Mouse (Mus musculus) Patski (cell line): Measurements from ENCODE around the gene Dhcr7. TPM values are rescaled to one million over a fixed set of nuclear protein-coding genes. Genes with fewer than 3 reads are reported as not detected.

Source experiments
- ATAC-seq: fragments of 100-300 bp; one replicate; pipeline ENCODE4 v1.8.0; 2021
- CTCF ChIA-PET: fragments of 350-600 bp; sonication (Branson Sonifier 250); formaldehyde crosslinking; loops from one replicate; lab custom pipeline; 2022; ENCODE audit warnings: inconsistent platforms; lab: Charles Lee
- POLR2A ChIA-PET: fragments of 350-600 bp; sonication (Branson Sonifier 250); formaldehyde crosslinking; loops from one replicate; lab custom pipeline; 2022; ENCODE audit warnings: antibody characterized with exemption, inconsistent platforms; lab: Charles Lee
- DNase-seq: peaks from one replicate; pipeline ENCODE4 v3.0.0-alpha.2; 2011; ENCODE audit warnings: low read depth, low spot score
- H3K27me3 ChIP-seq: fragments of 371-371 bp; one replicate; pipeline ENCODE4 v1.5.1; 2021
- CTCF ChIP-seq: fragments of 100-300 bp; IDR thresholded peaks from one replicate; pipeline ENCODE4 v1.5.1; 2021
- in situ Hi-C: fragments of 300-500 bp; cut with MboI; formaldehyde crosslinking; loops from 3 replicates; pipeline ENCODE4 v1.11.1; 2018; ENCODE audit warnings: low pct_unique_long_range_greater_than_20kb, mixed read lengths
- polyA plus RNA-seq: library from polyadenylated mRNA; unstranded; gene quantifications from one replicate; pipeline ENCODE4 v1.2.3, GENCODE M21; 2021

Dhcr7 gene
- polyA plus RNA-seq, 1 experiment from 2014 or later, result 45.7 TPM

DNA sequence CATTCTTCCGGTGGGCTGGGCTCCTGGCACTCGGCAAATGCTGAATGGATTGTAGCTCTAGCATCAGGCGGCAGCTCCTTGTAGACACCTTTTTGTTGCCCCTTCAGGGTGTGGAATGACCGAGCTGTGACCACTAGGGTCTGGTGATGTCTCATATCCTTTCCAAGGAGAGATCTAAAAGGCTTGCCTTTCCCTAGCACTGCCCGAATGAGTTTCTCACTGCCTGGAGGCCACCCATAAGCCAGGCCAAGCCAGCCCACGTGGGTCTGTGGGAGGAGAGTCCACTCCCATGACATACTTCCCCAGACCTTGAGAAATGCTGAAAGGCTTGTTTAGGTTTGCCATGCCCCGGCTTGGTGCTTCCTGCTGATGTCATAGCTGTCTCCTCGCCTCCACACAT is 9.3 kb downstream of the Dhcr7 start:
- TF ChIP-seq CTCF, result no peak
- CTCF ChIA-PET, result interaction anchor here (0.9 kb wide), 1 partner anchor 11 kb away, joined by 4 read pairs; no protein-coding TSS in a partner anchor
- no peaks in the 10 kb centered on the region for H3K27me3 ChIP-seq
- no peak for ATAC-seq
- in situ Hi-C loops, result loop anchor here (10.0 kb wide), 3 partner anchors 143 to 583 kb away; no protein-coding TSS in a partner anchor
- no peak for DNase-seq
- POLR2A ChIA-PET, result no interaction called here

- no peak for ATAC-seq
- DNase-seq, result no peak
- in situ Hi-C loops, result loop anchor here (10.0 kb wide), 3 partner anchors 142 to 582 kb away; no protein-coding TSS in a partner anchor
- H3K27me3 ChIP-seq, result no peaks in the 10 kb centered on the region
- POLR2A ChIA-PET, result no interaction called here
- CTCF ChIA-PET, result interaction anchor here (0.9 kb wide), 1 partner anchor 12 kb away, joined by 4 read pairs; no protein-coding TSS in a partner anchor
- TF ChIP-seq CTCF, result no peak
These were observed 9.7 kb downstream of the Dhcr7 start for GRCm38 (mm10) chr7:143832611-143833010.

DNA sequence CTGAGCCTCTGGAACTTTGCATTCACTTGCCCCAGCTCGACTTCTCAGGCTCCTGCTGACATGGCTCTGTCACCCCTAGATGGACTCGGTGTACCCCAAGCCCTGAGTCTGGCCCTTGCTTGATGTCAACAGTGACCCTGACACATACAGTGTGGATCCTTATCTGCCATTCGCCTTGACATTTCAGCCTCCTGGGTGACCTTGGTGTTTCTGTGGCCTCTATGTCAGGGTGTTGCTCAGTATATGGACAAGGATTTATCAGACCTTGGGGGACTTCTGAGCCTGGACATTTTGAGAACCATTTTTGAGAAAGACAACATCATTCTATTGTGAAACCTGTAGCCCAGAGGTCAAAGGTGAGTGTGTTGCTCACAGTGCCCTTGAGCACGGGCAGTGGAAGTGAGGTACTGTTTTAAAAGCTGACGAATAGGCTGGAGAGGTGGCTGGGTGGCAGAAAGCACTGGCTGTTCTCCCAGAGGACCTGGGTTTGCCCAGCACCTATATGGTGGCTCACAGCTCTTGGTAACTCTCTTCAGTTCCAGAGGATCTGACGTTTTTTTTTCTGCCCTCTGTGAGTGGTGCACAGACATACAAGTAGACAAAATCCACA is 10.7 kb downstream of the Dhcr7 start:
- in situ Hi-C loops, result loop anchor here (10.0 kb wide), 3 partner anchors 141 to 581 kb away; no protein-coding TSS in a partner anchor
- ChIA-PET POLR2A (no interaction called here), CTCF (no interaction called here)
- TF ChIP-seq CTCF, result no peak
- H3K27me3 ChIP-seq, result no peaks in the 10 kb centered on the region
- ATAC-seq (no peak), DNase-seq (no peak)

- TF ChIP-seq CTCF, result no peak
- H3K27me3 ChIP-seq, result no peaks in the 10 kb centered on the region
- DNase-seq (no peak), ATAC-seq (no peak)
- CTCF ChIA-PET, result no interaction called here
- POLR2A ChIA-PET, result no interaction called here
- in situ Hi-C loops, result loop anchor here (10.0 kb wide), 3 partner anchors 140 to 580 kb away; no protein-coding TSS in a partner anchor
These were observed 11.4 kb downstream of the Dhcr7 start for GRCm38 (mm10) chr7:143834316-143834715.

DNA sequence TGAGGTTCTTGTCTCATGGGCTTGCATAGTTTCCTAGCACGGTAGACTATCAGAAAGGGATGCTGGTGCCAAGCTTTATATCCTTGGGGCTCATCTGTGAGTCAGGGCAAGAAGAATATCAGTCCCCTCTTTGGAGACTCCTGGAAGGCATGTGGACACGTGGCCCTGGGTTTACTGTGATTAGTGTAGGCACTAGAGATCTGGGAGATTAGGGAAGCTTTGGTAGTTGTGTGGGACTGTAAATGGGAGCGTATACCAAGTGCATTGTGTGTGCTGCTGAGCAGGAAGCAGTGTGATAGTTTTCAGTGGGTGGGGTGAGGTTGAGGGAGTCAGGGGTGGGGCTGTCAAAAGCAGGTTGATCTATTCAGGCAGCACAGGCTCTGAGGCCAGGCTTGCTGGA is 12.0 kb downstream of the Dhcr7 start:
- ChIA-PET CTCF (no interaction called here), POLR2A (no interaction called here)
- in situ Hi-C loops, result loop anchor here (10.0 kb wide), 3 partner anchors 140 to 580 kb away; no protein-coding TSS in a partner anchor
- ATAC-seq (no peak), DNase-seq (no peak)
- H3K27me3 ChIP-seq, result no peaks in the 10 kb centered on the region
- TF ChIP-seq CTCF, result no peak

- no peak for TF ChIP-seq CTCF
- ATAC-seq (no peak), DNase-seq (no peak)
- ChIA-PET POLR2A (interaction anchor here (0.7 kb wide), 1 partner anchor 89 kb away, joined by 3 read pairs; no protein-coding TSS in a partner anchor), CTCF (no interaction called here)
- in situ Hi-C loops, result loop anchor here (10.0 kb wide), 3 partner anchors 137 to 577 kb away; no protein-coding TSS in a partner anchor
- no peaks in the 10 kb centered on the region for H3K27me3 ChIP-seq
These were observed 14.9 kb downstream of the Dhcr7 start for GRCm38 (mm10) chr7:143837705-143838358.

DNA sequence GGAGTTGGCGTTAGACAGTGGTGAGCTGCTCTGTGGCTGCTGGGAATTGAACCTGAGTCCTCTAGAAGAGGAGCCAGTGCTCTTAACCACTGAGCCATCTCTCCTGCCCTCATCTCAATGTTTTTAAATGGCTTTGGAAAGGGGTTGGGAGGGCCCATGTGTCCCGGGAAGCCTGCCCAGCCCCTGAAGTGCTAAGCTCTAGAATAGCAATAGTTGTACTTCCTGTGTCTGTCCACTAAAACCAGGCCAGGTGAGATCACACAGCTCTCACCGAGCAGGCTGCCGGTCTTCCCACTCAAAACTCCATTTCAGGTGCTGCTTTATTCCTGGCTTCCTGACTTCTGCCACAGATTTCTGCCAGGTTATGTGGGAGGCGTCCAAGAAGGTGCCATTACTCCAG is 17.2 kb downstream of the Dhcr7 start:
- no peak for TF ChIP-seq CTCF
- no peaks in the 10 kb centered on the region for H3K27me3 ChIP-seq
- ATAC-seq (no peak), DNase-seq (no peak)
- ChIA-PET POLR2A (no interaction called here), CTCF (interaction anchor here (0.7 kb wide), 1 partner anchor 10 kb away, joined by 3 read pairs; no protein-coding TSS in a partner anchor)
- in situ Hi-C loops, result no loop called here

GRCm38 (mm10) chr7:143841301-143841700 is 18.4 kb downstream of the Dhcr7 start:
- no peaks in the 10 kb centered on the region for H3K27me3 ChIP-seq
- DNase-seq (no peak), ATAC-seq (no peak)
- CTCF ChIA-PET, result interaction anchor here (1.2 kb wide), 1 partner anchor 33 kb away, joined by 4 read pairs; no protein-coding TSS in a partner anchor
- POLR2A ChIA-PET, result no interaction called here
- in situ Hi-C loops, result no loop called here
- no peak for TF ChIP-seq CTCF

DNA sequence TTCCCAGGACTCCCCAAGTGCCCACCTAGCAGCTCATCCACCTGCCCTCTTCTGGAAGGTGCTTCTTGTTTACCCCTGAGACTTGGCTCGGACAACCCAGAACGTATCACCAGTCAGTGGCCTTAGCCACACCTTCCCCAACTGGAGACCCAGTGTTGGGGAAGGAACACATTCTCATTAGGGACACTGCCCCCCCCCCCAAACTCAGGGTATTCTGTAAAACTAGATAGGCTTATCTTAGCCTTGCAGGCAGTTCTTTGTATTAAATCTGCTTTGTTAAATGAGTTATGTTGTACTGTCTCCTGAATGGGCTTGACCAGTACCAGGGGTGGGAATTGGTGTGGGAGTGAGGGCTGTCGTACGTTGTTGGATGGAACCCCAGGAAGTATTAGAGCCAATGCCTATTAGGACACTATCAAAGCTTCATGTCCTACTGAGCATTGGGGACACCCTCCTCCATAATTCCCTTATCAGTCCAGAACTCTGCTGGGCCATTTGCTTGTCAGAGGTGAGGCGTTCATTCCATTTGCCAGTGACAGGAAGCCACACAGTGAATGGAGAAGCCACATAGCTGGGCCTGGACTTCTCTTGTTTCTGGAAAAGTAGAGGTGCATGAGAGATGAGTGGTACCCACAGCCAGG is 25.3 kb downstream of the Dhcr7 start:
- no peak for DNase-seq
- TF ChIP-seq CTCF, result no peak
- CTCF ChIA-PET, result interaction anchor here (0.9 kb wide), 1 partner anchor 58 kb away, joined by 3 read pairs; no protein-coding TSS in a partner anchor
- H3K27me3 ChIP-seq, result no peaks in the 10 kb centered on the region
- ATAC-seq, result no peak
- POLR2A ChIA-PET, result no interaction called here
- in situ Hi-C loops, result no loop called here

GRCm38 (mm10) chr7:143848768-143849482 is 26.0 kb downstream of the Dhcr7 start:
- ChIA-PET CTCF (interaction anchor here (0.9 kb wide), 1 partner anchor 57 kb away, joined by 3 read pairs; no protein-coding TSS in a partner anchor), POLR2A (no interaction called here)
- H3K27me3 ChIP-seq, result no peaks in the 10 kb centered on the region
- DNase-seq (no peak), ATAC-seq (no peak)
- no peak for TF ChIP-seq CTCF
- in situ Hi-C loops, result no loop called here
